Mouse (Mus musculus) stomach, embryonic 15.5 days (tissue): ENCODE measurements around the gene Pip4k2a. TPM values are rescaled to one million over a fixed set of nuclear protein-coding genes. Genes with fewer than 3 reads are reported as not detected.
A peak's percentile ranks its signal among the peaks of the same experiment; 100 is the strongest.

ENCODE experiments used
- ATAC-seq: fragments of 200-750 bp; cut with Nextera tagmentation; 2 replicates; pipeline ENCODE4 v1.8.0; 2017; ENCODE audit warnings: low read depth, moderate number of reproducible peaks, moderate TSS enrichment; ENCODE audit not compliant: insufficient read depth, low FRiP score
- H3K27ac ChIP-seq: fragments of 300-500 bp; sonication (generic); 2 replicates; pipeline ENCODE4 v1.5.1; 2015; ENCODE audit warnings: mild to moderate bottlenecking, inconsistent platforms
- H3K27me3 ChIP-seq: fragments of 300-500 bp; sonication (generic); replicated peaks from 2 replicates; pipeline ENCODE4 v1.6.1; 2015; ENCODE audit warnings: inconsistent platforms
- H3K36me3 ChIP-seq: fragments of 300-500 bp; sonication (generic); 2 replicates; pipeline ENCODE4 v1.6.1; 2015; ENCODE audit warnings: inconsistent platforms
- H3K4me1 ChIP-seq: fragments of 300-500 bp; sonication (generic); 2 replicates; pipeline ENCODE4 v1.6.1; 2015; ENCODE audit warnings: inconsistent platforms
- H3K4me2 ChIP-seq: fragments of 300-500 bp; sonication (generic); 2 replicates; pipeline ENCODE4 v1.6.1; 2015; ENCODE audit warnings: mild to moderate bottlenecking, inconsistent platforms
- H3K4me3 ChIP-seq: fragments of 300-500 bp; sonication (generic); replicated peaks from 2 replicates; pipeline ENCODE4 v1.5.1; 2015; ENCODE audit warnings: inconsistent platforms
- H3K9ac ChIP-seq: fragments of 300-500 bp; sonication (generic); 2 replicates; pipeline ENCODE4 v1.6.1; 2015; ENCODE audit warnings: inconsistent platforms
- H3K9me3 ChIP-seq: fragments of 300-500 bp; sonication (generic); 2 replicates; pipeline ENCODE4 v1.6.1; 2016; ENCODE audit warnings: inconsistent platforms
- WGBS: fragments of 180-500 bp; shearing (Covaris S2); methylation state at CpG from one replicate; pipeline ENCODE4 v1.1.7; 2015; 5-methylcytosine and 5-hydroxymethylcytosine counted together
- polyA plus RNA-seq: library from polyadenylated mRNA; unstranded; fragments of >200 nt; fragmentation: Nextera tagmentation; extraction: Ambion mirVana; gene quantifications from 2 replicates; pipeline ENCODE4 v1.2.1, GENCODE M21; 2015

Gene Pip4k2a
- polyA plus RNA-seq, 1 experiment from 2014 or later: 11.8 TPM

GRCm38 (mm10) chr2:18977201-18977805, 20.6 kb downstream of the Pip4k2a start:
- H3K27ac ChIP-seq: no peak overlapping the region
- no peak overlapping the region for H3K4me3 ChIP-seq
- H3K27me3 ChIP-seq: no peaks in the 10 kb centered on the region
- H3K4me1 ChIP-seq: 0 out of 2 replicates have a peak, but pooled peaks cover 4% of the 10 kb centered on the region
- H3K9me3 ChIP-seq: no peaks in the 10 kb centered on the region
- no peak overlapping the region for H3K9ac ChIP-seq
- H3K4me2 ChIP-seq: no peak overlapping the region
- 81% methylated on average over 10 of the region's 10 CpGs for WGBS
- no peaks in the 10 kb centered on the region for H3K36me3 ChIP-seq
- no peak for ATAC-seq

GRCm38 (mm10) chr2:18976175-18976574, 21.8 kb downstream of the Pip4k2a start:
- 82% methylated on average over 2 of the region's 2 CpGs for WGBS
- Histone ChIP-seq H3K27ac (no peak overlapping the region), H3K4me1 (0 out of 2 replicates have a peak, but pooled peaks cover 4% of the 10 kb centered on the region), H3K9me3 (no peaks in the 10 kb centered on the region), H3K4me3 (no peak overlapping the region), H3K4me2 (no peak overlapping the region), H3K27me3 (no peaks in the 10 kb centered on the region), H3K9ac (no peak overlapping the region), H3K36me3 (no peaks in the 10 kb centered on the region)
- no peak for ATAC-seq

DNA sequence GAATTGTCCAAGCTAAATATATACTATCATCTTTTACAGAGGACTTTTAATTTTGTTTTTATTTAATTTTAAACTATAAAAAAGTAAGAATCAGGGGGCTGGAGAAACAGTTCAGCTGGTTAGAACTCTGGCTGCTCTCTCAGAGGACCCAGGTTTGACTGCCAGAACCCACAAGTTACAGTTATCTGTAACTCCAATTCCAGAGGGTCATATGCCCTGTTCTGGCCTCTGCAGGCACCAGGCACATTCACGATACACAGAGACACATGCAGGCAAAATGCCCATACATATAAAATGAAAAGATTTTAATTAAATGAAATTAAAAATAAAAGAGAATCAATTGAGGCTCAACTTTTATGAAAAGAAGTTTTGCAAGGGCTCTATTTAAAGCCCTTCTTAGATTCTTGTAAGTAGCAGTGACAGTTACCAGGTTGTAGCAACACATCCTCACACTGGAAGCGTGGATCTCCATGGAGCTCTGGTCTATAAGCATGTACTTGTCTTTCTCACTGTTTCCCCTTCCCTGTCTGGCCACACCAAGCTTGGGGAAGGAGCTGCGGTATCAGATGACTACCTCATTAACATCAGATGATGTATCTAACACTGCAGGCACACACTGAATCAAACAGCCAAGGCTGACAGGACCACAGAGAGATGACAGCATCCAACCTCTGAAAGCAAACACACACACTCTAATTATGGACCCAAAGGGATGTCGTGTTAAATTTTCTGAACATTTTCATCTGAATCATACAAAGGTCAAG, 22.9 kb downstream of the Pip4k2a start:
- Histone ChIP-seq H3K9me3 (no peaks in the 10 kb centered on the region), H3K4me1 (0 out of 2 replicates have a peak, but pooled peaks cover 4% of the 10 kb centered on the region), H3K4me3 (no peak overlapping the region), H3K36me3 (no peaks in the 10 kb centered on the region), H3K4me2 (no peak overlapping the region), H3K27me3 (no peaks in the 10 kb centered on the region), H3K9ac (no peak overlapping the region), H3K27ac (no peak overlapping the region)
- ATAC-seq: no peak
- 54% methylated on average over 4 of the region's 4 CpGs for WGBS

- Histone ChIP-seq H3K4me3 (no peak overlapping the region), H3K9me3 (no peaks in the 10 kb centered on the region), H3K36me3 (no peaks in the 10 kb centered on the region), H3K27ac (no peak overlapping the region), H3K4me2 (no peak overlapping the region), H3K9ac (no peak overlapping the region), H3K27me3 (no peaks in the 10 kb centered on the region), H3K4me1 (no peaks in the 10 kb centered on the region)
- no peak for ATAC-seq
- 77% methylated on average over 3 of the region's 3 CpGs for WGBS
These were observed 26.4 kb downstream of the Pip4k2a start for GRCm38 (mm10) chr2:18971564-18971963.

DNA sequence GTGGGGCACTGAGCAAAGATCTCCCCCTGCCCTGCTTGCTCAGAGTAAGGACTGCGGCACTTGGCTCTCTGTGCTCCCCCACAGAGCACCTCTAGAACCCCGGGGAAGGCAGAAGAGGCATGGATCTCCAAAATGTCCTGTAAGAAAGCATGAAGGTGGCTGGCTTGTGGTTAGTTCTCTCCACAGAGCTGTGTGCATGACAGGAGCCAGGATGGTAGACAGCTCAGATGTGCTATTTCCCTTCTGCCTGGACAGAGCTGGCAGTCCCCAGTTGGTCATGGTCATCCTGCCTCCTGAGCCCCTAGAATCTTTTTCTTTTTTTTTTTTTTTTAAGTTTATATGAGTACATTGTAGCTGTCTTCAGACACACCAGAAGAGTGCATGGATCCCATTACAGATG, 27.5 kb downstream of the Pip4k2a start:
- H3K9me3 ChIP-seq: no peaks in the 10 kb centered on the region
- no peak for ATAC-seq
- no peaks in the 10 kb centered on the region for H3K4me1 ChIP-seq
- no peaks in the 10 kb centered on the region for H3K27me3 ChIP-seq
- 85% methylated on average over 2 of the region's 2 CpGs for whole genome bisulfite sequencing
- no peak overlapping the region for H3K4me2 ChIP-seq
- no peak overlapping the region for H3K27ac ChIP-seq
- H3K36me3 ChIP-seq: no peaks in the 10 kb centered on the region
- H3K4me3 ChIP-seq: no peak overlapping the region
- no peak overlapping the region for H3K9ac ChIP-seq

- no peaks in the 10 kb centered on the region for H3K36me3 ChIP-seq
- H3K4me1 ChIP-seq: no peaks in the 10 kb centered on the region
- H3K9ac ChIP-seq: no peak overlapping the region
- no peak overlapping the region for H3K4me3 ChIP-seq
- ATAC-seq: peak; percentile 85
- H3K4me2 ChIP-seq: no peak overlapping the region
- H3K9me3 ChIP-seq: no peaks in the 10 kb centered on the region
- H3K27me3 ChIP-seq: no peaks in the 10 kb centered on the region
- no peak overlapping the region for H3K27ac ChIP-seq
- 38% methylated on average over 5 of the region's 5 CpGs for WGBS
These were observed 28.8 kb downstream of the Pip4k2a start for GRCm38 (mm10) chr2:18969066-18969681.

- WGBS: 89% methylated on average over 5 of the region's 5 CpGs
- Histone ChIP-seq H3K9me3 (no peaks in the 10 kb centered on the region), H3K36me3 (no peaks in the 10 kb centered on the region), H3K27ac (no peak overlapping the region), H3K4me1 (no peaks in the 10 kb centered on the region), H3K4me3 (no peak overlapping the region), H3K4me2 (no peak overlapping the region), H3K27me3 (no peaks in the 10 kb centered on the region), H3K9ac (no peak overlapping the region)
- ATAC-seq: no peak
These were observed 30.4 kb downstream of the Pip4k2a start for GRCm38 (mm10) chr2:18967451-18968063.

- H3K9ac ChIP-seq: no peak overlapping the region
- no peaks in the 10 kb centered on the region for H3K9me3 ChIP-seq
- no peaks in the 10 kb centered on the region for H3K36me3 ChIP-seq
- H3K4me3 ChIP-seq: no peak overlapping the region
- WGBS: 91% methylated on average over 5 of the region's 5 CpGs
- H3K27me3 ChIP-seq: no peaks in the 10 kb centered on the region
- no peak overlapping the region for H3K27ac ChIP-seq
- ATAC-seq: no peak
- no peak overlapping the region for H3K4me2 ChIP-seq
- H3K4me1 ChIP-seq: no peaks in the 10 kb centered on the region
These were observed 31.4 kb downstream of the Pip4k2a start for GRCm38 (mm10) chr2:18966566-18966965.

DNA sequence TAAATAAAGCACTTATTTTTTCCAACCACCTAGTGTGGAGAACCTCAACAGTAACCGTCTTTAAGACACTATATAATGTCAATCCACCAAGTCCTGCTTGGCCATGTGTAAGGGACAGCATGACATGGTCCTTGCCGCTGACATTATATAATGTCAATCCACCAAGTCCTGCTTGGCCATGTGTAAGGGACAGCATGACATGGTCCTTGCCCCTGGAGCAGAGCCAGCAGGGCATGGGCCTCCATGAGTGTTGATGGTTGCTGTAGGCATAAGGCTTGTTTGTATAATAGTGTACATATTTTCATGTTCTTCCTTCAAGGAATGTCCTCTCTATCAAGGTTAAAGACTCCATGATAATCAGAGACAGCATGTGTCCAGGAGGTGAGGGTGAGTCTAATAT, 32.0 kb downstream of the Pip4k2a start:
- no peaks in the 10 kb centered on the region for H3K27me3 ChIP-seq
- WGBS: 90% methylated on average over 2 of the region's 2 CpGs
- no peak overlapping the region for H3K4me3 ChIP-seq
- no peak overlapping the region for H3K4me2 ChIP-seq
- H3K4me1 ChIP-seq: no peaks in the 10 kb centered on the region
- no peak overlapping the region for H3K27ac ChIP-seq
- no peaks in the 10 kb centered on the region for H3K36me3 ChIP-seq
- H3K9ac ChIP-seq: no peak overlapping the region
- ATAC-seq: no peak
- H3K9me3 ChIP-seq: no peaks in the 10 kb centered on the region

DNA sequence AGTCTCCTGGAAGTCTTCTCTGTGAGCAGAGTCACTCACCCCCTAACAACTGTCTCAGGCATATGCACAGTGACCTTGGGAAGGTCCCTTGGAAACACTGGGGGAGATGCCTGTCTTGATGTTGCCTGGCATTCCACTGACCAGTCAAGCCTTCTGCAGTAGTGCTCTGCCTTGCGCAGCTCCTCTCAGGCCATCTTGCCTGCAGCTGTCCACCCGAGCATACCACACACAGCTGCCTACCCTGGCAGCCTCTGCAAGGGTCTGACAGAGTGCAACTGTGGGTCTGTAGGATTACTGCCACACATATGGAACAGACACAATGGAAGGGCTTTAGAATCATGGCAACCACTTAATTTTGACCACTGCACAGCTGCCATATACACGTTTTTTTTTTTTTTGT, 32.8 kb downstream of the Pip4k2a start:
- 75% methylated on average over 3 of the region's 3 CpGs for WGBS
- H3K9me3 ChIP-seq: no peaks in the 10 kb centered on the region

DNA sequence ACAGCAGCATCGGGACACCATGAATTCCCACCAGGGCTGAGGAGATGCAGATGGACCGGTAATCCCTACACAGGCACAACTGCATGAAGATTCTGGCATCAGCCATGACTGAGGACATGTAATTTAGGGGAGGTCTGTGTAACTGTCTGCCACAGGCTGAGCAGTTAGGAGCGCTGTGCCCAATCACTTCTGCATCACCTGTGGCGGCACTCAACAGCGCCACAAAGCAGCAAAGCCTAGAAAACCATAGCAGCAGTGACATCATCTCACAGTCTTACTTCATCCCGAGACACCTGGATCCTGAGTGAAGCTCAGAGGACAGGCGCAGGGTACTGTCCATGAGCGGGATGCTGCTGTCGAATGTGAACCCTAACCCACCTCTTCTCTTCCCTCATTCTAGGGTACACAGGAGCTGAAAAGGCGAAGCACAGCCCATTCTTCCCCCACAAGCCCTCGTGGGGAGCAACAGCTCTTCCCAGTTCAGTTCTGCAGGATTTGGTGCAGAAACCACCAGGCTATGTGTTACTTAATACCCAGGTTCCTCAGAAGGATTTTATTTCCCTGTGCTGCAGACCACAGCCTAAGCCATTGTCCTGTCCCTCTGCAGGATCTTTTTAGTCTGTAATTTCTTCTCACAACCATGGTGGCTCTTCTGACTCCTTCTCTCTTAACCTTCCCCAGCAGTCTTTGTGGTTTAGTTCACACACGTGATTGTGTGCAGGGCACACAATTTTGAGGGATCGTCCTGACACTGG, 34.5 kb downstream of the Pip4k2a start:
- Histone ChIP-seq H3K9me3 (no peaks in the 10 kb centered on the region), H3K4me1 (no peaks in the 10 kb centered on the region), H3K9ac (no peak overlapping the region), H3K27ac (no peak overlapping the region), H3K36me3 (no peaks in the 10 kb centered on the region), H3K4me3 (no peak overlapping the region), H3K27me3 (no peaks in the 10 kb centered on the region), H3K4me2 (no peak overlapping the region)
- 83% methylated on average over 13 of the region's 13 CpGs for WGBS
- 0 out of 2 replicates have a peak, but pooled peaks have one; percentile 35 for ATAC-seq

More for the DNA sequence above, 32.8 kb downstream of the Pip4k2a start:
- no peak overlapping the region for H3K4me2 ChIP-seq
- H3K36me3 ChIP-seq: no peaks in the 10 kb centered on the region
- H3K9ac ChIP-seq: no peak overlapping the region
- no peaks in the 10 kb centered on the region for H3K27me3 ChIP-seq
- H3K4me3 ChIP-seq: no peak overlapping the region
- no peaks in the 10 kb centered on the region for H3K4me1 ChIP-seq
- ATAC-seq: no peak
- H3K27ac ChIP-seq: no peak overlapping the region
